Mouse (Mus musculus): ENCODE results near the gene Lgi4.

The Lgi4 gene

GRCm38 (mm10) chr7:31107781-31108180 lies 48.6 kb downstream of the Lgi4 start:
- DNase-seq (ENCODE audit: low spot score) = no peak

GRCm38 (mm10) chr7:31109091-31109490 lies 49.9 kb downstream of the Lgi4 start:
- DNase-seq (ENCODE audit: low spot score) = no peak

- DNase-seq (ENCODE audit: low spot score) = no peak
Observed at GRCm38 (mm10) chr7:31109796-31110195, 50.7 kb downstream of the Lgi4 start.

- no peak for DNase-seq (ENCODE audit: low spot score)
Observed at GRCm38 (mm10) chr7:31110861-31111385, 51.8 kb downstream of the Lgi4 start.

GRCm38 (mm10) chr7:31112036-31112435 lies 52.9 kb downstream of the Lgi4 start:
- no peak for DNase-seq (ENCODE audit: low spot score)

- DNase-seq (ENCODE audit: low spot score) = no peak
Observed at GRCm38 (mm10) chr7:31113800-31114199, 54.7 kb downstream of the Lgi4 start.

GRCm38 (mm10) chr7:31114646-31115045 lies 55.5 kb downstream of the Lgi4 start:
- DNase-seq (ENCODE audit: low spot score) = no peak

GRCm38 (mm10) chr7:31115182-31115581 lies 56.0 kb downstream of the Lgi4 start, which contains the start of gene Hpn:
Gene Hpn (minus strand): TSS chr7:31115290.
- no peak for DNase-seq (ENCODE audit: low spot score)

- DNase-seq (ENCODE audit: low spot score) = peak; percentile 34
Observed at GRCm38 (mm10) chr7:31115587-31116043, 56.5 kb downstream of the Lgi4 start.

GRCm38 (mm10) chr7:31116721-31117145 lies 57.6 kb downstream of the Lgi4 start:
- no peak for DNase-seq (ENCODE audit: low spot score)

- no peak for DNase-seq (ENCODE audit: low spot score)
Observed at GRCm38 (mm10) chr7:31117465-31117864, 58.3 kb downstream of the Lgi4 start.

GRCm38 (mm10) chr7:31118486-31118885 lies 59.3 kb downstream of the Lgi4 start:
- no peak for DNase-seq (ENCODE audit: low spot score)

- no peak for DNase-seq (ENCODE audit: low spot score)
Observed at GRCm38 (mm10) chr7:31119556-31119955, 60.4 kb downstream of the Lgi4 start.

Measured in testis, postnatal 14 days (tissue).